Mouse (Mus musculus): Measurements from ENCODE around the gene Scimp.

Scimp gene

DNA sequence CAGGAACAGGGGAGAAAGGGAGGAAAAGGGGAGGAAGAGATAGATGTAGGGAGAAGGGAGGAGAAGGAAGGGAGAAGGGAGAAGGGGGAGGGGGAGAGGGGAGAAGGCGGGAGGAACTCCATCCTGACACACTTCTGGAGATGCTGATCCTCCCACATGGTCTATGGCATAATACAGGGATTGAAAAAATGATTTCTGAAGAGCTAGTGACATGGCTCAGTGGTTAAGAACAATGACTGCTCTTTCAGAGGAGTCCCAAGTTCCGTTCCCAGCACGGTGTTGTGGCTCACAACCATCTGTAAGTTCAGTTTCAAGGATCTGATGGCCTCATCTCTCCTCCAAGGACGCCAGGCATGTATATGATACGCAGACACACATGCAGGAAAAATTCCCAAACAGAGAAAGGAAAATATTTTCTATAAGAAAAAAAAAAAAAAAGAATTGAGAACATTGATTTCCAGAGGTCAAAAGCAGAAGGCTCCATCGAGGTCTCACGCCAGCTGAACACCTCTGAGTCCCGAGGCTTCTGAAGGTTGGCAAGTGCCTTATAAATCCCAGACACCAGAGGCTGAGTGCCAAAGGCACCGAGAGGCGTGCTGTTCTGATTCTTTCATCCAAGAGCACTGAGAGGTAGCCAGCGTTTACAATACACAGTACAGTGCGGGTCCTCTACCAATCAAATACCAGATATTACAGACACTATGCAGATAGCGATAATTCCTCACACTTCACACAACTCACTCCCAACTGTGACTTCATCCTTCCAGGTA lies 730 bp downstream of the Scimp start:
- no peak for DNase-seq (ENCODE audit: low read depth, low spot score)

GRCm38 (mm10) chr11:70811041-70811440 lies 1.3 kb downstream of the Scimp start:
- no peak for DNase-seq (ENCODE audit: low read depth, low spot score)

DNA sequence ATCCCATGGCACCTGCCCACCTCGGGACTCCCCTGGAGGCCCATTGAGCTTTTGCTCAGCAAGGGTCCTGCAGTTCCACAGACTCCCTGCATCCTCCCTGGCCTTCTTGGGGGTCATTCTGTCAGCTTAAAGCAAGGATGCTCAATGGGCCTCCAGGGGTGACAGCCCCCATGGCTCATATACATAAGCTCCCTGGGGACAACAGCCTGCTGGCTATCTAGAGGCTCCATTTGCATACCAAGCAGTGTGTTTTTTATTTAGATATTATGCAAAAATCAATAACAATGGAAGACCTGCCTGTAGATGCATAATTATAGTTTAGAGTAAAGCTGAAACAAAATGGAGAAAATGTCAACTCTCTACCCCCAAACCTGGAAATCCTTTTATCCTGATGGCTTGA lies 3.4 kb downstream of the Scimp start:
- DNase-seq (ENCODE audit: low read depth, low spot score): no peak

DNA sequence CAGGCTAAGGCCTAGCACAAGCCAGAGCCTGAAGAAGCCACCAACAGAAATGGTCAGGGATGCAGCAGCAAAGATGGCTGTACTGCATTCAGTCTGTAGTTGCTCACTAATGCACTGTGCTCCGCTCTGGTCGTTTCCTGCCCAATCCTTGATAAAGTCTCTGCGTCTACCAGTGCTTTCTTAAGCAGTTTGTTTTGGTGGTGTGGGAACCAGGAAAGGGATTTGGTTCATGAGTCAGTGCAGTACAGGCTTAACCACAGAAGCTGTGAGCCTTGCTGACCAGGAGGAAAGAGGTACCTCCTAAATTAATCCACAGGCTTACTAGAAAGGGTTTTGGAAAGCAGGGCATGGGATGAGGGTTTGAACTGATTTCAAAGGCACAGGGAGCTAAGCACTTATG lies 4.3 kb downstream of the Scimp start:
- DNase-seq (ENCODE audit: low read depth, low spot score): no peak

GRCm38 (mm10) chr11:70807630-70808029 lies 4.8 kb downstream of the Scimp start:
- DNase-seq (ENCODE audit: low read depth, low spot score): no peak

- no peak for DNase-seq (ENCODE audit: low read depth, low spot score)
Observed at GRCm38 (mm10) chr11:70806697-70807096, 5.7 kb downstream of the Scimp start.

GRCm38 (mm10) chr11:70805641-70806175 lies 6.7 kb downstream of the Scimp start:
- DNase-seq (ENCODE audit: low read depth, low spot score): no peak

DNA sequence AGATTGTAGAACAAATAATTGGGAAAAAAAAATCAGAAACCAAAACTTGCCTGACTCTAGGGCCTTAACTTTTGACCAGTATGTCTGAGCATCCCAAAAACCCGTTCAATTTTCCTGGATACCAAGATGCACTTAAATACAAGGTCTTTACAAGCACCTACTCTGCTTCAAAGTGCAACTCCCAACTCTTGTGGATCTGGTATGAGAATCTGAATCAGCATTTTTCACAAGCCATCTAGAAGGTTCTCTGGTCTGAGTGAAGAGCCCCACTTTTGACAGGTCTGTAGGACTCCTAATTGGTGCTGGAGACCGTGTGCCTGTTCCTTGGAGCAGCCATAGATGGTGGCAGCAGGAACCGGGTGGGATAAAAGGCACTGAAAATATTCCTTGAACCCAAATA lies 8.0 kb downstream of the Scimp start:
- no peak for DNase-seq (ENCODE audit: low read depth, low spot score)

- peak; percentile 58 for DNase-seq (ENCODE audit: low read depth, low spot score)
Observed at GRCm38 (mm10) chr11:70803711-70804200, 8.6 kb downstream of the Scimp start.

DNA sequence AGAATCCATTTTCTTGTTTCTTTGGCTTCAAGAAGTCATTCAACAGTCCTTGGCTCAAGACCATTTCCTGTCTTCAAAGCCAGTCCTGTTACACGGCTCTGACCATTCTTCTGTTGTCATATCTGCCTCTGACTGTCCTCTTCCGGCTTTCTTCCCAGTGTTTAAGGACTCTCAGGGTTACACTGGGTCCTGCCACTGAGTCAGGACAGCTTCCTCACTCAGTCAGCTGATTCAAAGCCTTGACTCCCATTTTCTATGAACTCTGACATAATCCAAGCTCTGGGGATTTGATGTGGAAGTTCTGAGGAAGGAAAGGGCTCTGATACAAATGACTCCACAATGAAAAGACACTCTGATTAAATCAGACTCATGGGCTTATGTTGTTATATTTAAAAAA lies 9.5 kb downstream of the Scimp start:
- no peak for DNase-seq (ENCODE audit: low read depth, low spot score)

GRCm38 (mm10) chr11:70802208-70802864 lies 10.1 kb downstream of the Scimp start:
- peak; percentile 23 for DNase-seq (ENCODE audit: low read depth, low spot score)

DNA sequence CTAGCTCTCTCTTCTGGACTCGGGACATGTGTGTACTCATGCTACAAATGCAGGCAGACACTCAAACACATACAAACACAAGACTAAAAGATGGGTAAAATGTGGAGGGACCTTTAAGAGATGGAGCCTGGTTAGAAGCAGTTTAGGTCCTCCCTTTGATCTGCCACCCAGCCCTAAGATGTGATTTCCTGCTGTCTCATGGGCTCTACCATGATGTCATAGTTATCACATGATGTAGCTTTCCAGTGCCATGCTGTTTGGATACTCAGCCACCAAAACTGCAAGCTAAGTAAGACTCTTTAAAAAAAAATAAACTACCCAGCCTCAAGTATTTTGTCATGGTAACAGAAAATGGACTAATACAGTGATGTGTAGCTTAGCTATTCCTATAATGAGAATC lies 20.0 kb downstream of the Scimp start:
- DNase-seq (ENCODE audit: low read depth, low spot score): peak; percentile 74

DNA sequence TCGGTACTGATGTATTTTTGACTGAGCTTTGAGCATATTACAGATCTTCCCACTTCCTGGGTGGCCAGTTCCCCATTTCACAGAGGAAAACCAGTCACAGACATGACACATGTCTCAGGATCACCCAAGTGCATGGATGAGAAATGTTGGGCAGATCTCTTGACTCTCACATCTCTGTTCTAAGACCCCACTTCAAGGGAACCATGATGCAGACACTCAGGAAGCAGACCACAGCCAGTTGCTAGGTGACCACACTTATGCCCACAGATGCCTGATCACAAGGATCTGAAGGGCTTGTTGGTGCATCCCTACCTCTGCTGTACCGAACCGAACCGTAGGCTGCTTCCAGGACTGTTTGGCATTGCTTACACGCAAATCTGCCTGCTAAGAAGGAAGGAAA lies 20.7 kb downstream of the Scimp start:
- DNase-seq (ENCODE audit: low read depth, low spot score): peak; percentile 36

- DNase-seq (ENCODE audit: low read depth, low spot score): no peak
Observed at GRCm38 (mm10) chr11:70790874-70791551, 21.4 kb downstream of the Scimp start.

DNA sequence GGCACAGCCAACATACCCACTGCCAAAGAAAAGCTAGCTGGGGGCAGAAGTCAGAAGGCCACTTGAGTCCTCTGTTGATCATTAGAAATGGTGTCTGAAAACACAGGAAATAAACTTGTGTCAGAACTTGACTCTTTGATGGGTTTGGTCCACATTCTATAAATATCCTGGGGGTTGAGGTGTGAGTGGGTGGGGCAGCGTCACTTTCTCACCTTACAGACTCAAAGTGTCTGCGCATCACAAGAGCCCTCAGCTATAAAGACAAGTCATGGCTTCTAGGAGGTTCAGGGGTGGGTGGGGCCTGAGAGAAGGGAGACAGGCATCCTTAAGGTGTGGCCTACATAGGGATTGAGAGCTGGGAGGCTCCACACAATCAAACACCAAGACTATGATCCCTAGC lies 22.0 kb downstream of the Scimp start:
- DNase-seq (ENCODE audit: low read depth, low spot score): peak; percentile 71

- peak; percentile 75 for DNase-seq (ENCODE audit: low read depth, low spot score)
Observed at GRCm38 (mm10) chr11:70788972-70789655, 23.3 kb downstream of the Scimp start.

DNA sequence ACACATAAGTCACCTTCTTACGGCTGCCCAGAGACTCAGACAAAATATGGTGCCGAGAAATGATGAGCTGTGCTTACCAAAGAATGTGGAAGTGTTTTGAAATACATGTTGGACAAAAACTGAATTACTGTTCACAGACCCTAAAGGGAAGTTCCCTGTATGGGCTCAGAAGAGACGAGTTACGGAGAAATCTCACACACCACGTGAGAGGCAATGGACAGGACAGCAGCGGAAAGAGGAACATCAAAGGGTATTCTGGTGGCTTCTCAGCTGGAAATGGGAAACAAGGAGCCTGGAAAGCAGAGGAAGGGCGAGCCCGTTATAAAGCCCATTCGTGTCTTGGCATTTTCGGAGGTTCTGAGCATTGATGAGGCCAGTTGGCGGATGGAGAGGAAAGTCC lies 25.3 kb downstream of the Scimp start:
- no peak for DNase-seq (ENCODE audit: low read depth, low spot score)

DNA sequence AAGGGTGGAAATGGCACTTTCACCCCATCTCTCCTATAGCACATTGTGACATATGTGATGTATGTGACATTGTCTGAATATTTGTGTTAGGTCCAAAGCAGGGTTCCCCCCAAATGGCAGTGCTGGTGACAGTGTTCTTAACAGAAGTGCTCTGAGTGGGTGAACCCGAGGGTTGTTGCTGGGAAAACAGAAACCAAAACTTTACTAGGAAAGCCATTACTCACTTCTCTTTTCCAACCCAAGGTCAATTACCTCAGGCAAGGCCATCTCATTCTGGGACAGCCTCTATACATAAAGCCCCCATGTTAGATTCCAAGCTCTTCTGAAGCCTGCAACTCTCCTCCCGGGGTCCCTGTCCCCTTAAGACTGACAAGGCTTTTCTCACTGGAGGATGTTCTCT lies 26.5 kb downstream of the Scimp start:
- no peak for DNase-seq (ENCODE audit: low read depth, low spot score)

DNA sequence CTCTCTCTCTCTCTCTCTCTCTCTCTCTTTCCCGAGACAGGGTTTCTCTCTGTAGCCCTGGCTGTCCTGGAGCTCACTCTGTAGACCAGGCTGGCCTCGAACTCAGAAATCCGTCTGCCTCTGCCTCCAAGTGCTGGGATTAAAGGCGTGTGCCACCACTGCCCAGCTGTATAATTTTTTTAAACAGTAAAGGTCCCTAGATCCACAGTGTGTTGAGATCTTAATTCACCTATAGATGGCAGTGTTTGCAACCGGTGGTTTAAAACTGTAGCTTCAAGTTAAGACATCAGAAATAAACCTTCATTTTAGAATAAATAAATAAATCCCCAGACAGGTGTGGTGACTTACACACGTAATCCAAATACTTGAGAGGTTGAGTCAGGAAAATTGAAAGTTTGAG lies 34.3 kb downstream of the Scimp start:
- DNase-seq (ENCODE audit: low read depth, low spot score): peak; percentile 73

- DNase-seq (ENCODE audit: low read depth, low spot score): peak; percentile 11
Observed at GRCm38 (mm10) chr11:70777634-70778033, 34.8 kb downstream of the Scimp start.

- peak; percentile 93 for DNase-seq (ENCODE audit: low read depth, low spot score)
Observed at GRCm38 (mm10) chr11:70776830-70777571, 35.4 kb downstream of the Scimp start.
